Mouse (Mus musculus) stomach, postnatal 0 days (tissue): ENCODE data around the gene Gins2.

Experiments
- CTCF ChIP-seq: IDR thresholded peaks from 2 replicates; pipeline ENCODE4 v1.5.1; 2016; ENCODE audit warnings: antibody characterized with exemption, low read depth, mild to moderate bottlenecking, moderate library complexity
- EP300 ChIP-seq: optimal IDR thresholded peaks from 2 replicates; pipeline ENCODE3; 2016; ENCODE audit warnings: antibody characterized with exemption

DNA sequence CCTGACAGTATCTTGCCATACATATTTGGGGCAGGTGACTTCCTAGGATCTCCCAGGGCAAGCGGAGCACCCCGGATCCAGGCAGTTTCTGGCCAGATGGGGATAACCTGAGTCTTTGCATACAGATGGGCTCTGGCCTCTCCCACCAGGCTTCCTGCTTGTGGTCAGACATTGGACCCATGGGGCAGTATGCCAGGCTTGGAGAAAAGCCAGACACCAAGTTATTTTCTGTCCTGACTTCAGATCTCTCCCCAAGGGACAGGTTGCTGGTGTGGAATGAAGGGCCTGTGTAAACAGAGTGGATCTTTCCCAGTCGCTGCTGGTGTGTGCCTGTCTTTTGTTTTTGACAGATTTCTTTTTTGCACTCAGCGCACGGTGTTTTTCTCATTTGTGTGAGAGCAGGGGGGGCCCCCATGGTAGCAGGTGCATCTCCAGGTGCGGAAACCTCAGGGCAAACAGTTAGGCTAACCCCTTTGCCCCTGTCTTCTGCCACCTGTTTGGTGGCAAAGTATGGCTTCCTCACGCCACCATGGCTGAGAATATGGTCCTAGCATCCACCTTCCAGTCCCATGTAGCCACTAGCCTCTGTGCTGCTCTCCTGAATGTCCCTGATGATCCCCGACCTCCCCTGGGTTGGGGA is 45.6 kb downstream of the Gins2 start:
- TF ChIP-seq CTCF (no peak), EP300 (no peak)
